Mouse (Mus musculus) heart, adult 2 months (tissue): ENCODE measurements around the gene Pdzd2. TPM values are rescaled to one million over a fixed set of nuclear protein-coding genes. Genes with fewer than 3 reads are reported as not detected.

Experiments
- DNase-seq, 2 experiments: peaks; one replicate each; pipeline ENCODE4 v3.0.0; 2021
- H3K27ac ChIP-seq: fragments of 200-600 bp; 2 replicates; pipeline ENCODE4 v1.8.1; 2022
- H3K27me3 ChIP-seq: fragments of 200-500 bp; 2 replicates; pipeline ENCODE4 v1.6.1; 2012; ENCODE audit warnings: mild to moderate bottlenecking, low read length, inconsistent platforms, mixed read lengths; ENCODE audit not compliant: control insufficient read depth, insufficient read depth
- H3K36me3 ChIP-seq: fragments of 200-500 bp; 2 replicates; pipeline ENCODE4 v1.6.1; 2012; ENCODE audit warnings: low read length, inconsistent platforms; ENCODE audit not compliant: control insufficient read depth, insufficient read depth
- H3K4me1 ChIP-seq: fragments of 200-500 bp; 2 replicates; pipeline ENCODE4 v1.6.1; 2011; ENCODE audit warnings: low read length; ENCODE audit not compliant: control insufficient read depth, insufficient read depth
- H3K4me3 ChIP-seq: fragments of 200-600 bp; 2 replicates; pipeline ENCODE4 v1.8.1; 2022
- H3K79me2 ChIP-seq: fragments of 200-500 bp; replicated peaks from 2 replicates; pipeline ENCODE4 v1.6.1; 2012; ENCODE audit warnings: mild to moderate bottlenecking, inconsistent platforms, low read length, moderate library complexity, mixed read lengths; ENCODE audit not compliant: control insufficient read depth, insufficient read depth
- H3K9ac ChIP-seq: fragments of 200-500 bp; 2 replicates; pipeline ENCODE4 v1.6.1; 2012; ENCODE audit warnings: low read depth, mild to moderate bottlenecking, control low read depth, inconsistent platforms, low read length, mixed read lengths
- CTCF ChIP-seq: fragments of 200-600 bp; IDR thresholded peaks from 2 replicates; pipeline ENCODE4 v1.8.1; 2022; ENCODE audit warnings: antibody characterized with exemption, mild to moderate bottlenecking, moderate library complexity
- EP300 ChIP-seq: fragments of 200-500 bp; IDR thresholded peaks from 2 replicates; pipeline ENCODE4 v1.6.1; 2011; ENCODE audit warnings: low read depth, low read length, control low read depth; ENCODE audit not compliant: insufficient read depth
- POLR2A ChIP-seq: fragments of 200-500 bp; IDR thresholded peaks from 2 replicates; pipeline ENCODE4 v1.6.1; 2011; ENCODE audit warnings: mild to moderate bottlenecking, low read depth, low read length, control low read depth; ENCODE audit not compliant: insufficient read depth
- WGBS: fragments of 180-500 bp; shearing (Covaris S2); methylation state at CpG from one replicate; pipeline ENCODE4 v1.1.7; 2018; 5-methylcytosine and 5-hydroxymethylcytosine counted together
- intact Hi-C: fragments of 180-260 bp; cut with DNase I; formaldehyde crosslinking; loops from one replicate; pipeline ENCODE4 v1.15.1; 2025
- polyA plus RNA-seq: library from polyadenylated mRNA; depleted of rRNA; stranded (reverse); fragments of >200 nt; gene quantifications from 2 replicates; pipeline ENCODE4 v1.2.3, GENCODE M21; 2012
- total RNA-seq, 2 experiments: library from RNA; stranded (reverse); gene quantifications; 2 replicates each; pipeline ENCODE4 v1.2.3; 2021

Pdzd2 gene
- total and polyA plus RNA-seq, 3 experiments = 15.0 to 83.9 (median 78.9) TPM

GRCm38 (mm10) chr15:12513526-12513925 is 226.2 kb downstream of the Pdzd2 start:
- 54% methylated on average over 9 of the region's 9 CpGs for WGBS
- DNase-seq = peak in 1 of 2 experiments; percentile 26

GRCm38 (mm10) chr15:12508765-12509377 is 230.9 kb downstream of the Pdzd2 start:
- no peak for TF ChIP-seq EP300
- TF ChIP-seq CTCF = no peak
- intact Hi-C loops = no loop called here
- H3K9ac ChIP-seq = no peak overlapping the region
- H3K27me3 ChIP-seq = no peaks in the 10 kb centered on the region
- H3K4me3 ChIP-seq = no peak overlapping the region
- peaks cover 4% of the 10 kb centered on the region for H3K4me1 ChIP-seq
- H3K27ac ChIP-seq = no peak overlapping the region
- H3K79me2 ChIP-seq = peaks cover 3% of the 10 kb centered on the region; the same call in 1 of the 2 replicates
- DNase-seq = no peak
- WGBS = 71% methylated on average over 10 of the region's 10 CpGs
- no peaks in the 10 kb centered on the region; the same call in 1 of the 2 replicates for H3K36me3 ChIP-seq

More at GRCm38 (mm10) chr15:12513526-12513925, 226.2 kb downstream of the Pdzd2 start:
- intact Hi-C loops = no loop called here
- Histone ChIP-seq H3K4me1 (peaks cover 5% of the 10 kb centered on the region), H3K27ac (no peak overlapping the region), H3K4me3 (no peak overlapping the region), H3K36me3 (no peaks in the 10 kb centered on the region; the same call in 1 of the 2 replicates), H3K9ac (no peak overlapping the region), H3K79me2 (peaks cover 4% of the 10 kb centered on the region; the same call in 1 of the 2 replicates), H3K27me3 (no peaks in the 10 kb centered on the region)
- TF ChIP-seq POLR2A (no peak), CTCF (no peak), EP300 (no peak)

- Histone ChIP-seq H3K4me3 (no peak overlapping the region), H3K36me3 (no peaks in the 10 kb centered on the region; the same call in 1 of the 2 replicates), H3K9ac (no peak overlapping the region), H3K27me3 (no peaks in the 10 kb centered on the region), H3K27ac (no peak overlapping the region), H3K79me2 (peaks cover 3% of the 10 kb centered on the region; the same call in 1 of the 2 replicates), H3K4me1 (peaks cover 12% of the 10 kb centered on the region)
- no peak for TF ChIP-seq POLR2A
- TF ChIP-seq CTCF = no peak
- TF ChIP-seq EP300 = no peak
- WGBS = 82% methylated on average over 4 of the region's 4 CpGs
- no peak for DNase-seq
- intact Hi-C loops = no loop called here
Observed at GRCm38 (mm10) chr15:12507523-12507922, 232.2 kb downstream of the Pdzd2 start.

GRCm38 (mm10) chr15:12506514-12506913 is 233.2 kb downstream of the Pdzd2 start:
- Histone ChIP-seq H3K9ac (no peak overlapping the region), H3K4me3 (no peak overlapping the region), H3K36me3 (peaks cover 1% of the 10 kb centered on the region; the same call in 1 of the 2 replicates), H3K79me2 (peaks cover 3% of the 10 kb centered on the region; the same call in 1 of the 2 replicates), H3K4me1 (peaks cover 18% of the 10 kb centered on the region), H3K27ac (no peak overlapping the region), H3K27me3 (no peaks in the 10 kb centered on the region)
- no peak for DNase-seq
- intact Hi-C loops = no loop called here
- 89% methylated on average over 10 of the region's 10 CpGs for WGBS
- TF ChIP-seq CTCF (no peak), EP300 (no peak), POLR2A (no peak)

- peaks cover 4% of the 10 kb centered on the region; the same call in 1 of the 2 replicates for H3K79me2 ChIP-seq
- TF ChIP-seq CTCF = no peak
- TF ChIP-seq EP300 = no peak
- TF ChIP-seq POLR2A = no peak
- 79% methylated on average over 4 of the region's 4 CpGs for WGBS
- no peak for DNase-seq
- intact Hi-C loops = no loop called here
- peaks cover 20% of the 10 kb centered on the region for H3K4me1 ChIP-seq
- H3K27me3 ChIP-seq = no peaks in the 10 kb centered on the region
- no peak overlapping the region for H3K4me3 ChIP-seq
- peaks cover 2% of the 10 kb centered on the region; the same call in 1 of the 2 replicates for H3K36me3 ChIP-seq
- H3K9ac ChIP-seq = no peak overlapping the region
- H3K27ac ChIP-seq = no peak overlapping the region
Observed at GRCm38 (mm10) chr15:12506085-12506484, 233.6 kb downstream of the Pdzd2 start.

- H3K27ac ChIP-seq = no peak overlapping the region
- peaks cover 2% of the 10 kb centered on the region; the same call in 1 of the 2 replicates for H3K36me3 ChIP-seq
- DNase-seq = no peak
- no peak overlapping the region for H3K9ac ChIP-seq
- no peak overlapping the region for H3K4me3 ChIP-seq
- peaks cover 20% of the 10 kb centered on the region for H3K4me1 ChIP-seq
- peaks cover 1% of the 10 kb centered on the region; the same call in 1 of the 2 replicates for H3K79me2 ChIP-seq
- 87% methylated on average over 11 of the region's 11 CpGs for WGBS
- intact Hi-C loops = no loop called here
- TF ChIP-seq CTCF (no peak), POLR2A (no peak), EP300 (no peak)
- no peaks in the 10 kb centered on the region for H3K27me3 ChIP-seq
Observed at GRCm38 (mm10) chr15:12505556-12505955, 234.2 kb downstream of the Pdzd2 start.
